Mouse (Mus musculus) ovary, postnatal 36 days (tissue): Measurements from ENCODE around the gene Zrsr2.

ENCODE experiments used
- DNase-seq: peaks from one replicate; pipeline ENCODE4 v3.0.0; 2022; ENCODE audit warnings: low spot score, mixed read lengths

Zrsr2 gene

GRCm38 (mm10) chrX:163958467-163958875, at the start of gene Zrsr2:
Gene Zrsr2 (minus strand): TSS chrX:163958661.
- DNase-seq, result peak; percentile 78

- DNase-seq, result no peak
Observed at GRCm38 (mm10) chrX:164004809-164005208, 46.3 kb upstream of the Zrsr2 start.

- no peak for DNase-seq
Observed at GRCm38 (mm10) chrX:163999848-164000247, 41.4 kb upstream of the Zrsr2 start.

GRCm38 (mm10) chrX:163996754-163997153, 38.3 kb upstream of the Zrsr2 start:
- DNase-seq, result no peak

GRCm38 (mm10) chrX:163987718-163988374, 29.4 kb upstream of the Zrsr2 start:
- DNase-seq, result no peak

- no peak for DNase-seq
Observed at GRCm38 (mm10) chrX:163982129-163982528, 23.7 kb upstream of the Zrsr2 start.

GRCm38 (mm10) chrX:163981500-163981899, 23.0 kb upstream of the Zrsr2 start:
- no peak for DNase-seq

GRCm38 (mm10) chrX:163981092-163981491, 22.6 kb upstream of the Zrsr2 start:
- DNase-seq, result no peak

GRCm38 (mm10) chrX:163957803-163958466, 526 bp downstream of the Zrsr2 start:
- peak; percentile 57 for DNase-seq

GRCm38 (mm10) chrX:163957381-163957780, 1.1 kb downstream of the Zrsr2 start:
- no peak for DNase-seq

- no peak for DNase-seq
Observed at GRCm38 (mm10) chrX:163951618-163952017, 6.8 kb downstream of the Zrsr2 start.

GRCm38 (mm10) chrX:163944381-163944780, 14.1 kb downstream of the Zrsr2 start:
- DNase-seq, result no peak

- DNase-seq, result no peak
Observed at GRCm38 (mm10) chrX:163938587-163938986, 19.9 kb downstream of the Zrsr2 start.

- DNase-seq, result no peak
Observed at GRCm38 (mm10) chrX:163934731-163935130, 23.7 kb downstream of the Zrsr2 start.

- no peak for DNase-seq
Observed at GRCm38 (mm10) chrX:163929550-163929949, 28.9 kb downstream of the Zrsr2 start.

- peak; percentile 3 for DNase-seq
Observed at GRCm38 (mm10) chrX:163912791-163913190, 45.7 kb downstream of the Zrsr2 start.

GRCm38 (mm10) chrX:163909381-163909780, 49.1 kb downstream of the Zrsr2 start:
- DNase-seq, result peak; percentile 34

- peak; percentile 92 for DNase-seq
Observed at GRCm38 (mm10) chrX:163908337-163909250, 49.9 kb downstream of the Zrsr2 start, which contains the start of gene Ap1s2. Gene Ap1s2 (plus strand): TSS chrX:163909017.

- DNase-seq, result no peak
Observed at GRCm38 (mm10) chrX:163908003-163908336, 50.5 kb downstream of the Zrsr2 start.

GRCm38 (mm10) chrX:163906861-163907260, 51.6 kb downstream of the Zrsr2 start:
- DNase-seq, result no peak

- no peak for DNase-seq
Observed at GRCm38 (mm10) chrX:163899431-163900020, 58.9 kb downstream of the Zrsr2 start.

GRCm38 (mm10) chrX:163897354-163897753, 61.1 kb downstream of the Zrsr2 start:
- DNase-seq, result no peak
